Mouse (Mus musculus): ENCODE results near the gene Slc25a45. TPM values are rescaled to one million over a fixed set of nuclear protein-coding genes. Genes with fewer than 3 reads are reported as not detected.
A peak's percentile ranks its signal among the peaks of the same experiment; 100 is the strongest.

Gene Slc25a45
- polyA plus RNA-seq, 1 experiment from 2014 or later: 9.1 TPM

- Histone ChIP-seq H3K9ac (replicated peaks) (no peak overlapping the region), H3K4me2 (ENCODE audit: low read depth, low read length) (no peak overlapping the region), H3K27me3 (ENCODE audit: insufficient read depth, low read length) (no peaks in the 10 kb centered on the region), H3K36me3 (replicated peaks; ENCODE audit: insufficient read depth, low read length) (no peaks in the 10 kb centered on the region), H3K27ac (ENCODE audit: low read depth) (0 out of 2 replicates have a peak overlapping the region, but pooled peaks have one; percentile 12), H3K4me1 (ENCODE audit: insufficient read depth) (peaks cover 28% of the 10 kb centered on the region), H3K4me3 (ENCODE audit: low read depth, low read length) (no peak overlapping the region), H3K9me3 (ENCODE audit: low read length) (no peaks in the 10 kb centered on the region)
- TF ChIP-seq EP300 (IDR thresholded peaks at IDR 0.05; ENCODE audit: low read depth): no peak
- no peak for TF ChIP-seq CTCF (IDR thresholded peaks at IDR 0.05; ENCODE audit: low read depth)
- DNase-seq (no peak), ATAC-seq (no peak)
- 79% methylated on average over 8 of the region's 8 CpGs for WGBS (ENCODE audit: insufficient replicate concordance)
Observed at GRCm38 (mm10) chr19:5835922-5836430, 41.6 kb upstream of the Slc25a45 start.

DNA sequence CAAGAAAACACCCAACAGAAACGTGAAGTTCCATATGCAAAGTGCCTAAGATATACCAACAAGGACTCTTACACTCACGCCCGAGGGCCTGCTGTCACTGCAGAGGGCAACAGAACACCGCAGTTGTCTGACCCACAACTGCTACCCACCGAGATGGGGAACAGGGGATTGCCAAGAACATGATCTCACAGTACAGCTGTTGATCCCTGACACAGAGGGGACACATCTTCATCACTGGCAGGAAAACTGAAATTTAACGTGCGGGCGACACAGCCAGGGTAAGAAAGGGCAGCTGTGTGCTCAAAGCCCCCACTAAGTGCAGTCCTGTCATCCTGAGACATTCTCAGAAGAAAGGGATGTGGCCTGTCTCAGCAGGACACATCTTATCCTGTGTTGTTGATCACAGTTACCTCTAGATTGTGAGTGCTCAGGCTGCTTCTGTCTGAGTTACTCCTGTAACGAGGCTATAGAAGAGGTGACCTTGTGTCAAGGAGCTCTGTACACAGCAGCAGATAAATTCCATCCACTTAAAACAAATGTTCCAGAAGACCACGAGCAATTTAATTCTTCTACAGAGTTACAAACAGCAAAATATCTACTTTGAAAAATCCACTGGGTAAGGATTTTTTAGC lies 40.6 kb upstream of the Slc25a45 start:
- no peaks in the 10 kb centered on the region for H3K9me3 ChIP-seq (ENCODE audit: low read length)
- no peaks in the 10 kb centered on the region for H3K27me3 ChIP-seq (ENCODE audit: insufficient read depth, low read length)
- no peak for ATAC-seq
- no peak overlapping the region for H3K9ac ChIP-seq (replicated peaks)
- WGBS (ENCODE audit: insufficient replicate concordance): 75% methylated on average over 10 of the region's 10 CpGs
- H3K36me3 ChIP-seq (replicated peaks; ENCODE audit: insufficient read depth, low read length): no peaks in the 10 kb centered on the region
- TF ChIP-seq EP300 (IDR thresholded peaks at IDR 0.05; ENCODE audit: low read depth) (no peak), CTCF (IDR thresholded peaks at IDR 0.05; ENCODE audit: low read depth) (no peak)
- peaks cover 34% of the 10 kb centered on the region for H3K4me1 ChIP-seq (ENCODE audit: insufficient read depth)
- no peak overlapping the region for H3K4me2 ChIP-seq (ENCODE audit: low read depth, low read length)
- DNase-seq: no peak
- no peak overlapping the region for H3K4me3 ChIP-seq (ENCODE audit: low read depth, low read length)
- peak overlapping the region; percentile 31; the same call in 1 of the 2 replicates for H3K27ac ChIP-seq (ENCODE audit: low read depth)

- no peaks in the 10 kb centered on the region for H3K36me3 ChIP-seq (replicated peaks; ENCODE audit: insufficient read depth, low read length)
- no peak overlapping the region for H3K4me2 ChIP-seq (ENCODE audit: low read depth, low read length)
- no peak overlapping the region for H3K4me3 ChIP-seq (ENCODE audit: low read depth, low read length)
- no peak for TF ChIP-seq EP300 (IDR thresholded peaks at IDR 0.05; ENCODE audit: low read depth)
- TF ChIP-seq CTCF (IDR thresholded peaks at IDR 0.05; ENCODE audit: low read depth): no peak
- no peak overlapping the region for H3K9ac ChIP-seq (replicated peaks)
- peaks cover 34% of the 10 kb centered on the region for H3K4me1 ChIP-seq (ENCODE audit: insufficient read depth)
- H3K9me3 ChIP-seq (ENCODE audit: low read length): no peaks in the 10 kb centered on the region
- H3K27me3 ChIP-seq (ENCODE audit: insufficient read depth, low read length): no peaks in the 10 kb centered on the region
- DNase-seq (no peak), ATAC-seq (no peak)
- 58% methylated on average over 8 of the region's 8 CpGs for WGBS (ENCODE audit: insufficient replicate concordance)
- no peak overlapping the region; the same call in 1 of the 2 replicates for H3K27ac ChIP-seq (ENCODE audit: low read depth)
Observed at GRCm38 (mm10) chr19:5837606-5838005, 40.0 kb upstream of the Slc25a45 start.

GRCm38 (mm10) chr19:5838136-5838891 lies 39.3 kb upstream of the Slc25a45 start:
- DNase-seq: no peak

GRCm38 (mm10) chr19:5838892-5839165 lies 38.8 kb upstream of the Slc25a45 start:
- peaks cover 40% of the 10 kb centered on the region for H3K4me1 ChIP-seq (ENCODE audit: insufficient read depth)
- DNase-seq (no peak), ATAC-seq (no peak)
- peaks cover 2% of the 10 kb centered on the region; the same call in 1 of the 2 replicates for H3K36me3 ChIP-seq (replicated peaks; ENCODE audit: insufficient read depth, low read length)
- TF ChIP-seq CTCF (IDR thresholded peaks at IDR 0.05; ENCODE audit: low read depth) (no peak), EP300 (IDR thresholded peaks at IDR 0.05; ENCODE audit: low read depth) (no peak)
- no peak overlapping the region for H3K9ac ChIP-seq (replicated peaks)
- no peak overlapping the region for H3K27ac ChIP-seq (ENCODE audit: low read depth)
- WGBS (ENCODE audit: insufficient replicate concordance): 91% methylated on average over 4 of the region's 4 CpGs
- no peak overlapping the region for H3K4me2 ChIP-seq (ENCODE audit: low read depth, low read length)
- no peak overlapping the region for H3K4me3 ChIP-seq (ENCODE audit: low read depth, low read length)
- H3K9me3 ChIP-seq (ENCODE audit: low read length): no peaks in the 10 kb centered on the region
- H3K27me3 ChIP-seq (ENCODE audit: insufficient read depth, low read length): no peaks in the 10 kb centered on the region

More at GRCm38 (mm10) chr19:5838136-5838891, 39.3 kb upstream of the Slc25a45 start:
- ATAC-seq: no peak
- no peaks in the 10 kb centered on the region for H3K9me3 ChIP-seq (ENCODE audit: low read length)
- no peak for TF ChIP-seq EP300 (IDR thresholded peaks at IDR 0.05; ENCODE audit: low read depth)
- no peak for TF ChIP-seq CTCF (IDR thresholded peaks at IDR 0.05; ENCODE audit: low read depth)
- H3K27me3 ChIP-seq (ENCODE audit: insufficient read depth, low read length): no peaks in the 10 kb centered on the region
- no peak overlapping the region for H3K27ac ChIP-seq (ENCODE audit: low read depth)
- H3K9ac ChIP-seq (replicated peaks): no peak overlapping the region
- peaks cover 37% of the 10 kb centered on the region for H3K4me1 ChIP-seq (ENCODE audit: insufficient read depth)
- H3K36me3 ChIP-seq (replicated peaks; ENCODE audit: insufficient read depth, low read length): no peaks in the 10 kb centered on the region
- H3K4me3 ChIP-seq (ENCODE audit: low read depth, low read length): no peak overlapping the region
- 74% methylated on average over 12 of the region's 12 CpGs for WGBS (ENCODE audit: insufficient replicate concordance)
- H3K4me2 ChIP-seq (ENCODE audit: low read depth, low read length): no peak overlapping the region

DNA sequence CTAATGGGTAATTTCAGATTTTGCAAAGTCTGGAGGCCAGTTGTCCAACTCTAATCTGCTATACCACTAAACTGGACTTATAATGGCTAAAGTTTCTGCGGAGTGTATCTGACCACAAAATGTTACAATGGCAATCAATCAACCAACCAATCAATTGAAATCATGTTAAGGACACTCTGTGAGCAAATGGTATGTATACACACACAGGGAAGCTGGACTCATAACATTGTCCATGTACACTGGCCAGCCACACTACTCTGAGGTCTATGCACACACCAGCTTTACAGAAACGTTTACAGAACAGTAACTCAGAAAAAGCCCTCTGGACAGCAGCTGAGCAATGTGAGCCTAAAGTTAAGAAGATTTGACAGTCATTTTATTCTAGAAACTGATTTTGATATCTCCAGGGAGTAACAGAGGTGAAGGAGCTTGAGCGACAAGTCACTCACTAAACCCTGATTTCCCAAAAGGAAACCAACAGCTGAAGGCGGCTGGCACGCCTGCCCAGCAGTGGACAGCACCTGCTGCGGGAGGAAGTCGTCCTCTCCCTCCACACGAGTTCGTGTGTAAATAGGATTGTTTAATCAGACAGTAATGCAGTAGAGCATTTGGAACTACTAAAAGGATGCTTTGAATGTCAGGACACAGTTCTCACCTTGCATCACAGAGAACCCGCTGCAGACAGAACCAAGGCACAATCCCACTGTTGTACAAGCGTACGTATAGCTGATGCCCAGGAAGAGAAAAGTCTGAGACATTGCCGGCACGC lies 38.1 kb upstream of the Slc25a45 start:
- Histone ChIP-seq H3K36me3 (replicated peaks; ENCODE audit: insufficient read depth, low read length) (peaks cover 5% of the 10 kb centered on the region; the same call in 1 of the 2 replicates), H3K27me3 (ENCODE audit: insufficient read depth, low read length) (no peaks in the 10 kb centered on the region), H3K4me3 (ENCODE audit: low read depth, low read length) (no peak overlapping the region), H3K4me1 (ENCODE audit: insufficient read depth) (peaks cover 45% of the 10 kb centered on the region), H3K4me2 (ENCODE audit: low read depth, low read length) (no peak overlapping the region), H3K9ac (replicated peaks) (no peak overlapping the region), H3K27ac (ENCODE audit: low read depth) (no peak overlapping the region), H3K9me3 (ENCODE audit: low read length) (no peaks in the 10 kb centered on the region)
- ATAC-seq: no peak
- WGBS (ENCODE audit: insufficient replicate concordance): 58% methylated on average over 14 of the region's 14 CpGs
- DNase-seq: no peak
- TF ChIP-seq EP300 (IDR thresholded peaks at IDR 0.05; ENCODE audit: low read depth) (no peak), CTCF (IDR thresholded peaks at IDR 0.05; ENCODE audit: low read depth) (no peak)

Measured in liver, postnatal 0 days (tissue).